Mouse (Mus musculus): ENCODE measurements at regions not wholly inside any gene's neighbourhood (a gene's known extent, or its start where the extent isn't known, plus 50 kb on each side); places are given as distances from the start of the nearest gene placed in this dataset.

- no peak for DNase-seq
These were observed 320.2 kb downstream of the Tfap2b start for GRCm38 (mm10) chr1:19528871-19529270.

DNA sequence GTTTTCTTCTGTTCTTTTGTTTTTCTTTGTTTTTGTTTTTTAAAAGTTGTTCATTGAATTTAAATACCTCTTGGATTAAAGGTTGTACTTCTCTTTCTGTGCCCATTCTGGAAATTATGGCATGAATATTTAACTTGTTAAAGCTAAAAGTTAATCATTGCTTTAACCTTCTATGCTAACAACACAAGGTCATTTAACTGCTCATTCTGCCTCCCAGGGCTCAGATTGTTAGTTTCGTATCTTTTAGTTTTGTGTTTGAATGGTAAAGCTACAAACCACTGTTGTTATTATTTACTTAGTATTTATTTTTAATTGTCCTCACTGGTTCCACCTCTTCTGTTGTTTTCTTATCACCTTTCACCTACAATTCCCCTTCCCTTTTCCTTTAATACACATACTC is 322.7 kb downstream of the Tfap2b start:
- DNase-seq = peak; percentile 8

- no peak for DNase-seq
These were observed 326.3 kb downstream of the Tfap2b start for GRCm38 (mm10) chr1:19534990-19535389.

GRCm38 (mm10) chr1:19543011-19543410 is 334.3 kb downstream of the Tfap2b start:
- DNase-seq = no peak

GRCm38 (mm10) chr1:19565755-19566154 is 357.0 kb downstream of the Tfap2b start:
- no peak for DNase-seq

GRCm38 (mm10) chr1:19583071-19584034 is 374.6 kb downstream of the Tfap2b start:
- no peak for DNase-seq

- DNase-seq = no peak
These were observed 396.8 kb downstream of the Tfap2b start for GRCm38 (mm10) chr1:19605506-19605905.

- DNase-seq = no peak
These were observed 407.0 kb downstream of the Tfap2b start for GRCm38 (mm10) chr1:19615688-19616087.

DNA sequence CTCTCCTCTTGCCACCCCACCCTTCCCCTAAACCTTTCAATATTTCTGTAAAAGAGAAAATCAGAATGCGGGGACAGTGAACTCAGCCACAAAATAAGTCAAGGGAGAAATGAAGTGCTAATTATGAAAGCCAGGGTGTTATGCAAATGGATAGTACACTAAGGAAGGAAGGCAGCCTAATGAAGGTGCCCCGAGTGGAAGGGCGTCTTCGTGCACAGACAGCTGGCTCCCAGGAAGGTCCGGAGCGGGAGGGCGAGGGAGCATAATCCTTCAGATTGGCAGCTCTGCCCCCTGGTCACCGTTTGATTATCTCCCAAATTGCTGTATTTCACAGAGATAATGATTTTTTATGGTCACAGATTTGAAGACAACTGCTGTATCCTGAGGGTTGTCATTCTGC is 430.4 kb downstream of the Tfap2b start:
- no peak for DNase-seq

DNA sequence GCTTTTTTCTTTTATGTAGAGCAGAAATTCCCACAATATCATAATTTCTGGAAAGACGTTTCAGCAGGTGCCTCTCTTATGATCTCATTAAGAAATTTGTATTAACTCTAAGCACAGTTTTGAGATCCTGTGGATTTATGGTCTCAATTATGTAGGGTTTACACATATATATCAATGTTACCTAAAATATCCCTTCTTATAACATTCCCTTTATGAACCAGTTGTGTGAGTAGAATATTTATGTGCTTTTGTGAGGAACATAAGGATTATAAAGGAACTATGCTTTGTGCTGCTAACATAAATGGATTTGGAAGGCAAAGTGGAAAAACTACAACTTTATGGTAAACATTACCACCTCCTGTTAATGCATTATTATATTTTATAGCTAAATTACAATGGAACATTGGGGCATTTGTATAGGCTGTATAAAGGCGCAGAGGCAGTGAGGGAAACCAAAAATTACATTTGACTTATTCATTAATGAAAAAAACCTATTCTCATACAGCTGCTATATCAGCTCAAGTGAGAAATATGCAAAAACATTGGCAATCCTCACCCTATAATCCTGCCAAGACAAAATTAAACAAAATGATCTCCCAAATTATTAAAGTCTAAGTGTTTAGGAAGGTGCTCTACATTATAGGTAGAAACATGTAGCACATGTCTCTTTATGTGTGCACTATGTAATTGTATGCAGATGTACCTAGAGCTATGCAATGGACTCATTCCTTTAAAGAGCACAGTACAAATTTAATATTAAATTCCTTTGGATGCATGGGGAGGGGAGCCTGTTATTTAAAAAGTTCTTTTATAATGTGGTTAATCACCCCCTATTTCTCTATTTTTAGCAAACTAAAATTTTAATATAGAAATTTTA is 439.2 kb downstream of the Tfap2b start:
- DNase-seq = no peak

DNA sequence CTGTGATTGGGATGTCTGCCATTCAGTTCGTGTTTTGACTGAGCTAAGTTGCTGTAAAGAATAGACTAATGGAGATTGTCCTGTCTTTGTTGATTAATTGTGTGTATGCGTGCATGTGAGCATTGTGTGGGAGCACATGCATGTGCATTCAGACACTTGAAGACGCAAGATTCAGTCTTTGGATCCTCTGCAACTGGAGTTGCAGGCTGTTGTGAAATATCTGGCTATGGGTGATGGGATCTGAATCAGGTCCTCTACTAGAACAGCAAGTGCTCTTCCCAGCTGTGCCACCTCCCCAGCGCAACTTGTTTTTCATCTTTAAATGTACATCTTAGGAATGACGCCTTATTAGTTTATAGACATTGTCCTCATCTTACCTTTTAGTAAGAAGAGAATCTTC is 453.4 kb downstream of the Tfap2b start:
- DNase-seq = no peak

GRCm38 (mm10) chr1:19662779-19663178 is 454.1 kb downstream of the Tfap2b start:
- DNase-seq = no peak

DNA sequence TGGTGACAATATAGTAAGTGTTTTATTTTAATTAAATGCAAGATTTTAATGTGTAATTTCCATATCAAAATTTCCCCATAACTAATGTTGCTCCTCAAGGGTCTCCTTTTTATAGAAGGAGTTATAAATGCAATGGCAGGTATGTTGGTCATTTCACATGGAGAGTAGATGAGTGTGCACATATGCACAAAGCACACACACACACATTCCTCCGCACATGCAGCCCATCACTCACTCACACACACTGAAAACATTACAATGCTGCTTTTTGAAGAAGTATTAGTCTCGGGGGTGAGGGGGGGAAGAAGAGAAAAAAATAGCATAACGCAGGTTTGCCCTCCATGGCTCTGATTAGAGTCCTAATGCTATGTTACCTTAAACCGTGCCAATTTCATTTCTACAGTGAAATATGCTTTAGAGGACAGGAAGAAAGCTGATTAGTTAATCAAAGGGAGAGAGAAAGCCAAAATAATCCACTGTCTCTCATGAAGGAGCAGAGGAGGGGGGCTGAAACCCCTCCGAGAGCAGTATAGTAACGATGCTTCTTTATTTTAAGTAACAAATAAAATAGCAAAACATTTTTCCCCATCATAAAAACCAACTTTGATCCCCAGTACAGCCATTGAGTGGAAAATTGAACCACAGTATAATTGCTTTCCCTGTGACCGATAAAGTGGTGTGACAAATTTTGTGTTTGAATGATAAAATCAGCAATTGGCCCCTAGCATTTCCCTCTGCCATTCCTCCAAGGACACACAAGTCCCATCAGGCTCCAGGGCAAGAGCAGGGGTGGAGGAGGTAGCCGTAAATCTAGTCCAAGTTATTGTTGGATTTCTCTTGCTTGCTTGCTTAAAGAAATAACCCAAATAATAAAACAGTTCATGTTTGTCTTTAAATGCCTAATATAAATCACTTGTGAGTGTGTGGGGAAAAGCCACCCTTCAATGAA is 465.0 kb downstream of the Tfap2b start:
- DNase-seq = no peak

DNA sequence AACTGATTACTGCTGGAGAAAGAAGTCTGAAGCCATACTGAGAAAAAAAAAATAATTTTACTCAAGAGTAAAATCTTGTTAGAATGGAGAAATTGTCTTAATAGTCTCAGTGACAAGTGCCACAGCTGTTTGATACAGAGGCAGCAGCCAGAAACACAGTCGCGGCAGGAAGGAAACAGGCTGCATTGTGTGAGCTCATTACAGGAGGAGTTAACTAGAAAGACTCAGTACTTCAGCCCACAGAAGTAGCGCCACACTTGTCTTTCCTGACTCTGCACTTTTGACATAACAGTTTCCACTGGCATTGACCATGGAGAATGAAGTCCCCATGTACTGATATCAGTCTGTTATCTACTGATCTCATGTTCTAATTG is 465.7 kb downstream of the Tfap2b start:
- no peak for DNase-seq

- no peak for DNase-seq
These were observed 472.5 kb downstream of the Tfap2b start for GRCm38 (mm10) chr1:19681024-19681778.
